ENCODE assay signal across 25 mouse cellular contexts in the genomic region with DNA sequence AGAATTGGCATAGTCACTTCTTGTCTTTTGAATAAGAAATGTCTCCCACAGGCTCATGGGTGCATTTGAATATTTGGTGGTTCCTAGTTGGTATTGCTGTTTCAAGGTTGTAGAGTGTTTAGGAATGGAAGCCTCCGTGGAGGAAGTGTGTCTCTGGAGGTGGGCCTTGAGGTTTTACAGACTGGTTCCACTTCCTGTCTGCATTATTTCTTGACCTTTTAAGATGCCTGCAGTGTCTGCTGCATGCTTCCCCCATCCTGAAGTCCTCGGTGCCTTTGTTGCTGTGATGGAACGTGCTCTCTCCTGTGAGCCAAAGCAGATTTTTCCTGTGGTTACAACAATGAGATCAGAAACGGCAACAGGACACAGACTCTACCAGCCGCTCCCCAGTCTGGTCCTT.
DNase-seq lines count a peak whose midpoint lies in the region; ATAC-seq and TF ChIP-seq lines count a peak whose summit lies in the region.
"Had no signal": no experiment of that assay in that cellular context is flagged by ENCODE, and none has a peak within 500 bp of the region (broad histone marks: within the 10 kb centered on the region; RNA-seq: fewer than 3 reads in every experiment).

No protein-coding gene starts in this region.

- intact Hi-C loops in gastrocnemius, adult 2 months (cut with DNase I) = no loop called here

- ATAC-seq in megakaryocyte, adult 5-6 weeks (ENCODE audit: poor library complexity, severe bottlenecking) = peak; percentile 45
- ATAC-seq: liver, embryonic 12.5 days had no signal

- H3K4me3 ChIP-seq in CH12.LX (replicated peaks in 1 of 3; ENCODE audit: low read depth in 2 of 3, low read length in 2 of 3, poor library complexity in 1 of 3) = no peak overlapping the region
- H3K4me3 ChIP-seq in gastrocnemius, adult 2 months = no peak overlapping the region
- H3K4me3 ChIP-seq: embryonic facial prominence, embryonic 13.5 days; erythroblast, embryonic 14.5 days; forebrain, embryonic 12.5 days; hindbrain, embryonic 12.5 days; layer of hippocampus, adult 2 months; limb, embryonic 13.5 days; liver, embryonic 12.5 days; megakaryocyte, embryonic 14.5 days had no signal

- TF ChIP-seq CTCF in CH12.LX (conservative IDR thresholded peaks at IDR 0.05 in 1 of 2, IDR thresholded peaks at IDR 0.05 in 1 of 2; ENCODE audit: low read depth in 2 of 2, low read length in 2 of 2) = no peak
- TF ChIP-seq CTCF in gastrocnemius, adult 2 months (IDR thresholded peaks at IDR 0.05) = no peak

- peak; percentile 30; the same call in 1 of the 2 replicates for TF ChIP-seq POLR2A in CH12.LX (IDR thresholded peaks at IDR 0.05; ENCODE audit: low read depth, low read length)

- no peaks in the 10 kb centered on the region for H3K9me3 ChIP-seq in CH12.LX (replicated peaks; ENCODE audit: low read length)
- H3K9me3 ChIP-seq: embryonic facial prominence, embryonic 13.5 days; forebrain, embryonic 12.5 days; hindbrain, embryonic 12.5 days; liver, embryonic 12.5 days; megakaryocyte, embryonic 14.5 days had no signal

- no peak for TF ChIP-seq RAD21 in CH12.LX (IDR thresholded peaks at IDR 0.05; ENCODE audit: low read depth, low read length)

- dilution Hi-C loops in CH12.LX (cut with MboI; ENCODE audit: extremely low pct_ligation_motif_present, extremely low pct_unique_long_range_greater_than_20kb, low sequenced_read_pairs) = no loop called here

- peak; percentile 28; the same call in 1 of the 2 replicates for TF ChIP-seq EP300 in CH12.LX (IDR thresholded peaks at IDR 0.05; ENCODE audit: low read length)

- DNase-seq in thymus, postnatal 25 days = peak; percentile 23
- DNase-seq in thymus, postnatal 14 days = no peak
- DNase-seq in CH12.LX (ENCODE audit: extremely low read depth) = peak; percentile 67
- no peak for DNase-seq in frontal cortex, adult 2 months (ENCODE audit: extremely low spot score in 1 of 2, low spot score in 1 of 2)
- DNase-seq in gastrocnemius, adult 2 months = no peak
- DNase-seq in layer of hippocampus, adult 8-10 months (ENCODE audit: low spot score in 2 of 2) = no peak
- DNase-seq: adrenal gland, adult 8-10 months; cerebellum, adult 11-12 months; cerebellum, postnatal 14 days; embryo, embryonic 11 days; gastrocnemius, postnatal 14 days; kidney, adult 9 months; kidney, postnatal 25 days; lung, adult 18-20 months; lung, postnatal 10 days; midbrain, embryonic 14.5 days had no signal

- 0 out of 2 replicates have a peak overlapping the region, but pooled peaks have one; percentile 12 for H3K4me2 ChIP-seq in CH12.LX (ENCODE audit: insufficient read depth, low read depth, poor library complexity, severe bottlenecking)
- H3K4me2 ChIP-seq: embryonic facial prominence, embryonic 13.5 days; forebrain, embryonic 12.5 days; hindbrain, embryonic 12.5 days; limb, embryonic 13.5 days; liver, embryonic 12.5 days had no signal

- peaks cover 24 to 55% of the 10 kb centered on the region in 2 experiments for H3K4me1 ChIP-seq in CH12.LX (ENCODE audit: control insufficient read depth in 1 of 2, insufficient read depth in 2 of 2)

- peak overlapping the region; percentile 44; the same call in 1 of the 2 replicates for H3K27ac ChIP-seq in CH12.LX (ENCODE audit: insufficient read depth, low read depth)
- H3K27ac ChIP-seq in gastrocnemius, adult 2 months = no peak overlapping the region
- H3K27ac ChIP-seq: embryonic facial prominence, embryonic 13.5 days; forebrain, embryonic 12.5 days; hindbrain, embryonic 12.5 days; layer of hippocampus, adult 2 months; limb, embryonic 13.5 days; liver, embryonic 12.5 days had no signal

- no peak overlapping the region for H3K9ac ChIP-seq in CH12.LX (ENCODE audit: insufficient read depth, low read depth)
- H3K9ac ChIP-seq: embryonic facial prominence, embryonic 13.5 days; forebrain, embryonic 12.5 days; hindbrain, embryonic 12.5 days; limb, embryonic 13.5 days; liver, embryonic 12.5 days had no signal

- H3K36me3 ChIP-seq in CH12.LX (replicated peaks in 1 of 2; ENCODE audit: control insufficient read depth in 1 of 2, insufficient read depth in 1 of 2, low read length in 1 of 2) = no peaks in the 10 kb centered on the region
- H3K36me3 ChIP-seq: embryonic facial prominence, embryonic 13.5 days; forebrain, embryonic 12.5 days; hindbrain, embryonic 12.5 days; limb, embryonic 13.5 days; liver, embryonic 12.5 days had no signal

- H3K79me2 ChIP-seq in CH12.LX (replicated peaks; ENCODE audit: control insufficient read depth, extremely low read depth, insufficient read depth, poor library complexity, severe bottlenecking) = no peaks in the 10 kb centered on the region

- in situ Hi-C loops in CH12.LX (cut with MboI; ENCODE audit: low pct_ligation_motif_present, low pct_unique_long_range_greater_than_20kb, low sequenced_read_pairs) = no loop called here

- H3K27me3 ChIP-seq in CH12.LX (replicated peaks) = no peaks in the 10 kb centered on the region
- H3K27me3 ChIP-seq: embryonic facial prominence, embryonic 13.5 days; forebrain, embryonic 12.5 days; hindbrain, embryonic 12.5 days; limb, embryonic 13.5 days; liver, embryonic 12.5 days; megakaryocyte, embryonic 14.5 days had no signal

TF ChIP-seq in CH12.LX, 34 proteins besides CTCF, POLR2A, EP300 and RAD21:
- TF ChIP-seq MAX (IDR thresholded peaks at IDR 0.05; ENCODE audit: low read length) (0 out of 2 replicates have a peak, but pooled peaks have one; percentile 5), TCF12 (IDR thresholded peaks at IDR 0.05; ENCODE audit: low read depth, low read length) (0 out of 2 replicates have a peak, but pooled peaks have one; percentile 16), MEF2A (IDR thresholded peaks at IDR 0.05; ENCODE audit: borderline replicate concordance, low read depth, low read length) (no peak), MAZ (IDR thresholded peaks at IDR 0.05; ENCODE audit: low read depth, low read length) (no peak), ZC3H11A (IDR thresholded peaks at IDR 0.05; ENCODE audit: low read depth, low read length) (no peak), ELF1 (IDR thresholded peaks at IDR 0.05; ENCODE audit: low read depth, low read length) (peak; percentile 13; the same call in 1 of the 2 replicates)

Comparison
In these comparisons a context has a peak if more than half of its experiments do, and no peak if none do; other contexts are left out.
1. DNase-seq: peak in thymus, postnatal 25 days (single experiment) and CH12.LX (single experiment); none in thymus, postnatal 14 days (single experiment), frontal cortex, adult 2 months (0 of 2), gastrocnemius, adult 2 months (single experiment) and layer of hippocampus, adult 8-10 months (0 of 2).